Mouse (Mus musculus) heart, postnatal 14 days (tissue): ENCODE data around the gene Cdc42bpa. TPM values are rescaled to one million over a fixed set of nuclear protein-coding genes. Genes with fewer than 3 reads are reported as not detected.
A peak's percentile ranks its signal among the peaks of the same experiment; 100 is the strongest.

ENCODE experiments used
- DNase-seq, 2 experiments: peaks; one replicate each; pipeline ENCODE4 v3.0.0; 2021 to 2022
- intact Hi-C: fragments of 180-260 bp; cut with DNase I; formaldehyde crosslinking; loops from one replicate; pipeline ENCODE4 v1.15.1; 2025
- long read RNA-seq, 2 experiments: library from polyadenylated mRNA; stranded (forward); transcript quantifications; one replicate each; pipeline ENCODE4 v2.0.0; 2021
- total RNA-seq, 2 experiments: library from RNA; stranded (reverse); gene quantifications; 2 replicates each; pipeline ENCODE4 v1.2.3; 2021

Gene Cdc42bpa
- total RNA-seq: 10 to 100 TPM; 43.0 to 47.2 TPM
- long read RNA-seq, experiment 1, full-length matches to known transcripts: 1 of 14 reads
- long read RNA-seq, experiment 1, partial matches to known transcripts: 5 of 14 reads
- long read RNA-seq, experiment 1, other reads (novel, unspliced or antisense): 8 of 14 reads
- long read RNA-seq, experiment 2, partial matches to known transcripts: 1 of 5 reads
- long read RNA-seq, experiment 2, other reads (novel, unspliced or antisense): 4 of 5 reads

DNA sequence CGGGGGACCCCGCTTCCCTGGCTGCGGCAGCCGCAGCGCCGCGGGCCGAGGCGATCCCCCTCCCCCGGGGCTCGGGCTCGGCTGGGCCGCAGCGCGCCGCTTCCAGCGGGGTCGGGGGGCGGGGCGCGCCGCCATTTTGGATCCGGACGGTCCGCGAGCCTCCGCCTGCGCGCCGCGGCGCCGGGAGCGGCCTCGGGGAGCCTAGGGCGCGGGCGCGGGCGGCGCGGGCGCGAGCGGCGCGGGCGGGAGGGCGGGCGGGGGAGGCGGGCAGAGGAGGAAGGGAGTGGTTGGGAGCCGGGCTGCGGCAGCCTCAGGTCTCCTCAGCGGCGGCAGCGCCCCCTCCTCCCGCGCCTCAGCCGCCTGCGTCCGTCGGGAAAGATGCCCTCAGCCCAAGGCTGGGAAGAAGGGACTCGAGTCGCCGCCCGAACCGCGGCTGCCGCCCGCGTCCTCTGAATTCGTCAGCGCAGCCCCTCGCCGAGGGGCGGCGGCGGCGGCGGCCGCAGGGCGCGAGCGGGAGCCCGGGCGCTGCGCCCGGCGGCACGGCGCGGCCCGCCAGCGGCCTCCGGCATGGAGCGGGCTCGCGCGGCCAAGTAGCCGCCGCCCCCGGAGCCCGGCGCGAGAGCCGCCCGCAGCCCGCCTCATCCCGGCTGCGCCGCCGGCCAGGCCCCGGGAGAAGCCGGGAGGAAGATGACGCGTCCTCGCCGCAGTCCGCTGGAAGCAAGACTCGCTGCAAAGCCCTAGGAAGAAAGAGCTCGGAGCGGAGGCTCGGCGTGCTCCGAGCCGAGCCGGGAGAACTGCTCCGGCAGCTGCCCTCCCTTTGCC is at the start of gene Cdc42bpa:
Cdc42bpa (plus strand) TSS at position 752 of the 822 bp plus-strand sequence.
- intact Hi-C loops: loop anchor here (5.0 kb wide), 2 partner anchors 67 to 98 kb away; no protein-coding TSS in a partner anchor
- peak; percentile 89 to 91 for DNase-seq

DNA sequence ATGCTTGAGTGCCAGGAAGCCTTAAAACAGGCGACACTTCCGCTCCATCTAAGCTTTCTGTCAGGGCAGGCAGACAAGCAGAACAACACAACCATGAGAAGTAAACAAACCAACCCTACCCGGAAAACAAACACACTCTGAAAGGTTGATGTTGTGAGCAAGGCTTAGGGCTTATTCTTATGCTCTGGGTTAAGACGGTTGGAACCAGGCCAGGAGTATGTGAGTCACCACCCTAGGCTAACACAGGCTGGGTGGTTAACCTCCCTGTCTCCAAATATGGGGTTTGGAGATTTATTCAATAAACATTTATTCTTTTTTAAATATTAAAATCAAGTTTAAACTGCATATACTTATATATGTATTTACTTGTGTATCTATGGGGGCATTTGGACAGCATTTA is 46.8 kb upstream of the Cdc42bpa start:
- intact Hi-C loops: no loop called here
- DNase-seq: peak; percentile 37 to 61

DNA sequence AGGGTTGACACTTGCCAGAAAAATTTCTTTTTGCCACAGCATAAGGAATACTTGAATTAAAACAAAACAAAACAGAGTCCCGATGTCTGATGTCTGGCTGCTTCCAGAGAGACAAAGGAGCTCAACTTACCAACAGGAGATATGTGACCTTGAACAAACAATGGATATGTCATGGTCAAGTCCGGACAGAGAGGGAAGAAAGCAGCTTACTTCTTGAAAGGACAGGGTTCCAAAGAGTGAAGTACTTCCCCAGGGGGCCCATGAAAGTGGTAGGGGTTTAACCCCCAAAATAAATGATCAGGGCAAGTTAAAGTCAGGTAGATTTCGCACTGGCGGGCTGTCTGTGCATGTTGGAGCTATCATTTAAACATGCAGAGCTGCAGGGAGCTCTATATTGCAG is 43.2 kb upstream of the Cdc42bpa start:
- intact Hi-C loops: no loop called here

DNA sequence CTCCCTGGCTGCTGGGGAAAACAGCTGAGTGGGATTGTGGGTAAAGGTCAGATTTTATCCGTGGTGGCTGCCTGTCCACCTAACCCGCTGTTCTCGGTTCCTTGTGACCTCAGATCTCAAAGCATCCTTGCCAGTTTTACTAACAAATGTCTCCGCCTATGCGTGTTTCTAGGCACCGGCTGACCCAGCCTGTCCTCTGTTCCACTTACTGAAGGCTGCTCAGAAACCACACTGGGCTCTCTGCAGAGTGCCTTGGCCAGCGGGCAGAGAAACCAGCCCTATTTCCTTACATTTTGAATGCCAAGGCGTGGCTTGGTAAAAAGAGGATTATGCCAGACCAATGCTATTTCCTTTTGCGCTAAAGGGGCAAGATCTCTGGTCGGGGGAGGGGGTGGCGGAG is 42.8 kb upstream of the Cdc42bpa start:
- intact Hi-C loops: no loop called here
- DNase-seq: no peak

More for the DNA sequence above, 43.2 kb upstream of the Cdc42bpa start:
- no peak for DNase-seq

DNA sequence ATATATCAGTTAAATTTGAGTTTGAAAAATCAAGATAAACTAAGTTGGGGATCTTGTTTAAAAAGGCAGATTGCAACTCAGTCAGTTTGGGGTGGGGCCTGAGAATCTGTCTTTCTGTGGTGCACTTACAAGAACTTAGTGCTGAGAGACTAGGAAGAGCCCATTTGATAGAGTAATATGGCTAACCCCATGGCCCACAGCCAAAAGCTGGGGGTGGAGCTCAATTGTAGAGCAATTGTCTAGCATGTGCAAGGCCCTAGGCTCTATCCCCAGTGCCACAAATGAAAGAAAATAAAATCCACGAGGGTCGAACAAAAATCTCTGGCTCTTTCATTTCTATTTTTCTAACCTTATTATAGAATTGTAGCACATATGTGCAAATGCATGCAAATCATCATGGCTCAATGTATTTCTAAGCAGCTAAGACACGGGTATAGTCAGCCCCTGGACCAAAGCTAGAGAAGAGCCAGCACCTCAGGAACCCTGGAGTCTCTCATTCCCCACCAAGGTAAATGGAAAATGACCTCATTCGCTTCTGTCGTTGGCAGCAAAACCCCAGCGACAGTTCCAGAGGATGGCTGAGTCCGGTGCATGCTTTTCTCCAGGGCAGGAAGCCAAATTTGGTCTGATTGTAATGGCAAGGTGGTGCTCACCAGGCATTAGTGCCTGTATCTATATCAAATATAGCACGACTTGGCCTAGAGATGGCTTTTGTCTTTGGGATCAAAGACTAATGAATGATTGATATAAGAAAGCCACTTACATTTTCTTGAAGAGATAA is 40.4 kb upstream of the Cdc42bpa start:
- peak; percentile 22 to 40 for DNase-seq

DNA sequence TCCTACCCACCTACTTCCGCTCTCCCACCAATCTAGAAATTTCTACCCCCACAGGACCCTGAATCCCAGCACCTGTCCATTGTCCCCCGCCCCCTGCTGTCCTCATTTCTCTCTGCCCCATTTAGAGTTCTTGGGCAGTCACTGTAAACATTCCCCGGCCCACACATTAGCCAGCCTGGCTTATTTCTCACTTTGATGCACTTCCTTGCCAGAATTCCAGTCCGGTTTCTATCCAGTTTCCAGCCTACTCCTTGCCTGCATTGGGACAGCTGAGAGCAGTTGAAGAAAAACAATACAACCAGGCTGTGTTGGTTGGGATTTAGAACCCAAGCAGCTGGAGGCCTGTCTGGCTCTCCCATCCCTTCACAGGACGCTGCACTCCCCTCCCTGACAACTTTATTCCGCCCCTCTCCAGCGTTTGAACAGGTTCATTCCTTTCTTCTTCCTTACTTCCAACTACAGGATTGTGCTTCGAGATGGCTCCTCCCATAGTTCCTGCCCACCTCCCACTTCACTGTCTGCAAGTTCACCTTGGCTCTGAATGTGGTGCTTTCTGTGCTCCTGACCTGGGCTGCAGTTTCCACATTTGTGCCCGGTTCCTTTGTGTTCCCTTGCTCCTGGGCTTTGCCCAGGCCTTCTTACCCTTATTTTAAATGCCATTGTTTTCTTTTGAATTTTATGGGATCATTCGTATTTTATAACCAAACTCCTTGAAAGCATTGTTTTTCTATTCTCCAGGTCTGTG is 36.4 kb upstream of the Cdc42bpa start:
- no peak for DNase-seq
- intact Hi-C loops: no loop called here

More for the DNA sequence above, 40.4 kb upstream of the Cdc42bpa start:
- intact Hi-C loops: no loop called here

DNA sequence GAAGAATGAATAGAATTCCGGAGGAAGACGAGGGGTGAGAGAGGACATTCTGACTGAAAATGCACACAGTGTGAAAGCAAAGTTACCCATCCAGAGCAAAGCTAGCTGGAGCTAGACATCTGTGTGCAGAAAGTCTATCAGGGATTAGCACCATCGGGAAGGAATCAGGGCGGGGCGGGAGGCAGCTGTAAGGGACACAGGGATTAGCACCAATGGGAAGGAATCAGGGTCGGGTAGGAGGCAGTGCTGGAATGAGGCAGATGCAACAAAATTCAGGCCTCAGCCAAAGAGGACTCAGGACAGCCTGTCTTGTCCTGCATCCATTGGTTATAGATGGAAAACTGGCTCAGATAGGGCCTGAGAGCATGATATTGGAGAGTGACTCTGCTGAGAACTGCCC is 34.0 kb upstream of the Cdc42bpa start:
- no peak for DNase-seq
- intact Hi-C loops: no loop called here

DNA sequence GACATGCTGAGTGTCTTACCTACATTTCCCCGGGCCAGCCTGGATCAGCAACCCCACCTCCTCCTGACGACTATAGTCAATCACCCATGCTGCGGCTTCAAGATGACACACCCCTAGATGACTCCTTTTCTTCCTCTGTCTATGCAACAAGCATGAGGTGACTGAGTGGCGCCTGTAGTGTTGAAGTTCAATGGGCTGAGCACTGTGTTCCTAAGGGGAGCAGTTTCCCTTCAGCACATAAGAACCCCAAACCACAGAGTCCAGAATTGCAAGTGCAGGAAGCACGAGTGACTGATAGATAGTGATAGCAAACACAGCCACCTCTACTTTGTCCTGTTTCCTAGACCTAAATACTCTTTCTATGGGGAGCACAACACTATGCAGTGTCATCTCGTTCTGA is 33.2 kb upstream of the Cdc42bpa start:
- intact Hi-C loops: no loop called here
- DNase-seq: no peak

DNA sequence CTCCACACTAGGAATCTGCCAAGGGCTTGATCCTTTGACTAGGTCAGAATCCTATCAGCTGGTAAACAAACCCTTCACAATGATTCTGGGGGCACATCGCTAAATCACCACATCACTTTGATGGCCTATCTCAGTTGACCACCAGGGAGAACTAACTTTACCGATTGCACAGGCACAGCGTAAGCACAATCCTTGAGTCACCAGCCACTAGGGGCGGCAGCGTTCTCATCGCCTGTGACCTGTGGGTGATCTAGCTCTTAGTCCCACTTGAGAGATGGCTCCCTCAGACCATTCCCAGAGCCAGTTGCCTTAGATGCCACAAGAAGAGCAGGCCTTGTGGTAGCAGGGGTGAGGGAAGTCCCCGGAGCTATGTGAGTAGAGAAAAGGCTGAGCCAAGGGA is 31.4 kb upstream of the Cdc42bpa start:
- intact Hi-C loops: no loop called here
- DNase-seq: no peak

DNA sequence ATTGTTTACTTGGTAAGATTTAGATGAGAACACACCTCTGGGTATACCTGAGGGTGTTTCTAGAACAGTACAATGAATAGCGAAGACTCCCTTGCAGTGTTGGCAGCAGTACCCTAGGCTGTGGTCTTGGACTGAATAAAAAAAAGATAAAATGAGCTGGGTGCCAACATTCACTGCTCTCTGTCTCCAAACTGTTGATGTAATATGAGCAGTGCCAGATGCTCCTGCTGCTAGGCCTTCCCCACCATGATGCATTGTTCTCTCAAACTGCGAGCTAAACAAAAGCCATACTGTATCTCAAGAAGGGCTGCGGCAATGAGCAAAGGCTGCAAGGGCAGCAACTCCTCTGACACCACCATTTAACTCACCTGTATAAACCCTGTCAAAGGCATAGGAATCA is 29.0 kb upstream of the Cdc42bpa start:
- intact Hi-C loops: no loop called here
- DNase-seq: no peak

DNA sequence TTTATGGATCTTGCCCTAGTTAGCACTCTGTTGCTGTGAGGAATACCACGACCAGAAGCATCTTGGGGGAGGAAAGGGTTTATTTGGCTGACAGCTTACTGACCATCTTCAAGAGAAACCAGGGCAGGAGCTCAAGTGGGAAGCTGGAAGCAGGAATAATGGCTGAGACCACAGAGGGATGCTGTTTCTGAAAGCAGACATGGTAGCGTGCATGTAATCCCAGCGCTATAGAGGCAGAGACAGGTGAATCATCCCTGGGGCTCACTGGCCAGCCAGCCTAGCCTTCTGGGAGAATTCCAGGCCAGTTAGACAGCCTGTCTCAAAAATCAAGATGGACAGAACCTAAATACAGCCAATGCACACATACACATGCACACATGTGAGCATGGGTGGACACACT is 26.2 kb upstream of the Cdc42bpa start:
- DNase-seq: no peak

DNA sequence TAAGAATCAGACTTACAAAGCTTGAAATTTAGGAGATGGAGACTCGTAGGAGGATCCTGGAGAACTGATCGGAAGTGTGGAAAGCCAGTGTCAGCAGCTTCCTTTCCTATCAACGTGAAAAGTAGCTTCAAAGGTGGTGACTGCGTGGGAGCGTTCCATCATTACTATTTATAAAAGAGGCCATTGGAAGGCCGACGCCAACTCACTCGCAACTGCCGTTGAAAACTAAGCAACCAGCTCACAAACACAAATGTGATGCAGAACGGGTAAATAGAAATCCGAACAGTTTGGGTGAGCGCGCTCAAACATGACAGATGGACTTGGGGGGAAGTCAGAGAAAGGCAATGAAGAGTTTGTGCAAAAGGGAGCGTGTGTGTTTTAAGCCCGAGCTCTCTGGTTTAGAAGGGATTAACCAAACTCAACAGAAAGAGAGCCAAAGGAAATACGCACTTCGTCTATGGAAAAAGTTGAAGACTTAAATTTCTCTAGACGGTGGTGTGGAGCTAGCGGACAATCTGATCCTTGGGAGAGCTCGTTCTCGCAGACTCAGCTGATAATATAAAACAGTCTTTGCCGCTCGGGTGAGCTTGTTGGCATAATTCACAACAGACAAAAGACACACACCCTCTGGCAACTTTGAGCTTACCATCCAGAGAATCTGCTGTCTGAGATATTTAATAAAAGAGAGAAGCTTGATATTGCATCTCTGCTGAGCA is 20.0 kb upstream of the Cdc42bpa start:
- intact Hi-C loops: no loop called here
- no peak for DNase-seq

More for the DNA sequence above, 26.2 kb upstream of the Cdc42bpa start:
- intact Hi-C loops: no loop called here

DNA sequence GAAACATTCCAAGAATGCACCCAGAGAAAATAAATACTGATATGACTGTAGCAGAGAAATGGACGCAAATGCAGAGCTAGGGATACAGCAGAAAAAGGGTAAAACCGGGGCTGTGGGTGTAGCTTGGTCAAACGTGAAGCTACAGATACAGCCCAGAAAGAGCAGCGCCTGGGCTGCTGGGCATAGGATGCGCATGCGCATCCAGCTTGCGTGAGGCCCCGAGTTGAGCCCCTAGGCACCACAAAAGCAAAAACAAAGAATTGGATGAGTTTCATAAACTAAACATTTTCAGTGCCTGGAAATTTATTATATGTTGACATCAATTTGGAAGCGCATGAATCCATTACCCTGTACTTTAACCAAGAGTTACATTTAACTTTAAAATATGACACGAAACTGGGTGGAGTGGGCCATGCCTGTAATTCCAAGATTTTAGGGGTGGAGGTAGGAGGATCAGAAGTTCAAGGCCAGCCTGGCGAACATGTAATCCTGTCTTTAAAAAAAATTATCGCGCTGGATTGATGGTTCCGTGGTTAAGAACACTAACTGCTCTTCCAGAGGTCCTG is 19.4 kb upstream of the Cdc42bpa start:
- no peak for DNase-seq
- intact Hi-C loops: no loop called here

DNA sequence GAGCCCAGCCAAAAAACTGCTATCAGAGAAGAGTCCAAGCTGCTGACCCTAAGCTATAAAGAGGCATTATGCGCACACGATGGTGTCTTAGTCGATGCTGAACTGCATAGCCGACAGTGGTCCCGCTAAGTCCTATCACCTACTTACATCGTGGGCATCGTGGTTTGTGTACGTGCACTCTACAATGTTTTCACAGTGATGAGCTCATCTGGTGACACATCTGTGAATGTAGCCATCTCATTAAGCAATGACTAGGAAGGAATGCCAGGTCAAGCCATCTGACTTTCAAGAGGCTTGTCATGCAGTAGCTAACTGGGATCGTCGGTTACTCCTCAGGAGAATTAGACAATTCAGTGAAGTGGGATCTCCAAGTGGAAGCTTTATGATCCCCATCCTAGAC is 15.3 kb upstream of the Cdc42bpa start:
- intact Hi-C loops: no loop called here
- DNase-seq: no peak

DNA sequence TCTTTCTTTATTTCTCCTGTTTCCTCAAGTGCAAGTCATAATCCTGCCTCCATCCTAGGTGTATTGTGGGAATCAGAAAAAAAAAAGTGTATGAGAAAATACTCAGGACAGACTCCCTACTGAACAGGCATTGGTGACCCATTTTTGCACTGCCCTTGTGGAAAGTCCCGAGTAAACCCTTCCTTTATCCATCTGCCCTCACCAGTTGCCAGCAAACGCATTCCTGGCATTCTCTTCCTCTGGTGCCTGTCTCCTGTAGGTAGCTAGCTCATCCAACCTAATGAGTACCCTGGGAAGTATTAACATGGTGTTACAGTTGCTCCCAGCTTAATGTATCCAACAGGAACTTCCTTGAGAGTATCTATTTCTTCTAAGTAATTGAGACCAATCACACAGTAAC is 13.7 kb upstream of the Cdc42bpa start:
- intact Hi-C loops: no loop called here
- DNase-seq: no peak

DNA sequence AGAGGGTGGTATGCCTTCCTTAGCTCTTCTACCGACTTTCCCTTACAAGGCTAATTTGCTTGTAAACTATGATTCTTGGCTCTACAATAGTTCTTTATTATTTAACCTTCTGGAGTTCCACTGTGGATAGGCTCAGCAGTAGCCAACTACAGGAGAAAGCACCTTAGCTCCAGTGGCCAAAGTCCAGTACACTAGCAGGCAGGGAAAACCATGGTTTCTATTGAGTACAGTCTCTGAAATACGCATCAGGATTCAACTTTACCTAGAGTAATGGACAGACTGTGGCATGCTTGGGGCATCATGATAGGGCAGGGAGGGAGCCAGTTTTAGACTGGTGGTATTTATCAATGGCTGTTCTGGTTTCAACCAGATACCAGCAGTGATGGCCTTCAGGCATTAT is 12.6 kb upstream of the Cdc42bpa start:
- no peak for DNase-seq
- intact Hi-C loops: no loop called here

DNA sequence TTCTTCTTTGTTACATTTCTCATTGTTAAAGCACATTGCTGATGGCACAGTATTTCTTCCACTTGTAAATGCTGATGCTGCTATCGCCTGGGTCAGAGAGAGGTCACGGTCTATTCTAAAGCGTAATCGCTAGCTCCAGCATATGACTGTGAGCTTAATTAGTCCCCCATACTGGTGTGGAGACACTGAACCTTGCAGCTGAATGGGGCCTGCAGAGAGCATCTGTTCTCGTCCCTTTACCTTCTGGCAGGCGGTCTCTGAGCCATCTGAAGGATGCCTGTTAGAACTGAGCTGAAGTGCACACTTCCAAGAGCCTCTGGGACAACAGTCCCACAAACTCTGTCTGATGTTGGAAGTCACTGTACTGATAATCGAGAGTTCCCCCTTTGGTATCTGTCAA is 8.7 kb upstream of the Cdc42bpa start:
- intact Hi-C loops: no loop called here
- DNase-seq: no peak

DNA sequence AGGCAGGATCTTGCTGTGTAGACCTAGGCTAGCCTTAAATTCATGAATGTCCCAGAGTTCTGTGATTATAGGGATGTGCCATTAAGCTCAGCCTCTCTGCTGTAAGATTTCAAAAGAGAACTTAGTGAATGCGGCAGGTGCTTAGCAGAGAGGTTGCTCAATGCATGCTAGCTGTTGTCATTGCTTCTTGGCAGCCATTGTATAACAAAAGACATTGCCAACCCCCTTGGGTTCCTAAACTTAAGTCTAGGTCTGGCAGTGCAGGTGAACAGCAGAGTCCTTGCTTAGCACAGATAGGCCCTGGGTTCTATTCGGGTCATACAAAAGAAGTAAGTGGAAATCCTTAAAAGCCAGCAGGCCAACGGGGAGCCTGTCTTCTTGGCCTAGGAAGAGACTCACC is 7.0 kb upstream of the Cdc42bpa start:
- DNase-seq: no peak
- intact Hi-C loops: no loop called here

DNA sequence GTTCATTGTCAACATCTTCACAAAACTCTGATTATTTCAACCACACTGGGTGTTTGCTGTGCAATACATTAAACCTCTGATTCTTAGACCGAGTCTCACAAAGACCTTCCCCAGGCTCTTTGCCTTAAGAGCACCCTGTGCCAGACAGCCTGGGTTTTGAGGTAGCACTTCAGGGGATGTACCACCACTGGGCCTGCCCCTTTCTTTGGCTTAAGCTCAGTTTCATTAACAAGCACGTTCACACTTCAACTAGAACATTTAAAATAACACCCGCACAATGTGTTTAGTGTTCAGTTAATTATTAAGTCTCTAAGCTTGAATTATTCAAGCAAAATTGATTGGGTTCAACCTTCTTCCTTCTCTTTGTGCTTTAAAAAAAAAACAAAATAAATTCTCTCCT is 2.8 kb upstream of the Cdc42bpa start:
- DNase-seq: no peak
- intact Hi-C loops: loop anchor here (5.0 kb wide), 2 partner anchors 70 to 95 kb away; no protein-coding TSS in a partner anchor
